Mouse (Mus musculus) gastrocnemius, adult 2 months (tissue): ENCODE results near the gene Supt6. TPM values are rescaled to one million over a fixed set of nuclear protein-coding genes. Genes with fewer than 3 reads are reported as not detected.
A peak's percentile ranks its signal among the peaks of the same experiment; 100 is the strongest.
"Not testable (repeated sequence)": the region's sequence is repeated elsewhere in the genome, so short reads cannot be mapped to it uniquely, and the experiment has no call there.

ENCODE experiments used
- DNase-seq: peaks from one replicate; pipeline ENCODE4 v3.0.0; 2022
- H3K27ac ChIP-seq: fragments of 200-600 bp; 2 replicates; pipeline ENCODE4 v1.8.1; 2022; ENCODE audit warnings: mild to moderate bottlenecking
- H3K4me3 ChIP-seq: fragments of 200-600 bp; 2 replicates; pipeline ENCODE4 v1.8.1; 2022; ENCODE audit warnings: mild to moderate bottlenecking, moderate library complexity
- CTCF ChIP-seq: fragments of 200-600 bp; IDR thresholded peaks from 2 replicates; pipeline ENCODE4 v1.8.1; 2022; ENCODE audit warnings: antibody characterized with exemption, mild to moderate bottlenecking, moderate library complexity
- intact Hi-C: fragments of 180-260 bp; cut with DNase I; formaldehyde crosslinking; loops from one replicate; pipeline ENCODE4 v1.15.1; 2025
- long read RNA-seq, 2 experiments: library from polyadenylated mRNA; stranded (forward); transcript quantifications; one replicate each; pipeline ENCODE4 v2.0.0; 2021
- total RNA-seq, 2 experiments: library from RNA; stranded (reverse); gene quantifications; 2 replicates each; pipeline ENCODE4 v1.2.3; 2021

The Supt6 gene
- 10 to 100 TPM; 30.3 to 33.7 TPM for total RNA-seq
- long read RNA-seq, experiment 1, full-length matches to known transcripts = 6 of 15 reads
- long read RNA-seq, experiment 1, partial matches to known transcripts = 8 of 15 reads
- long read RNA-seq, experiment 1, other reads (novel, unspliced or antisense) = 1 of 15 reads
- long read RNA-seq, experiment 2, full-length matches to known transcripts = 7 of 14 reads
- long read RNA-seq, experiment 2, partial matches to known transcripts = 6 of 14 reads
- long read RNA-seq, experiment 2, other reads (novel, unspliced or antisense) = 1 of 14 reads

DNA sequence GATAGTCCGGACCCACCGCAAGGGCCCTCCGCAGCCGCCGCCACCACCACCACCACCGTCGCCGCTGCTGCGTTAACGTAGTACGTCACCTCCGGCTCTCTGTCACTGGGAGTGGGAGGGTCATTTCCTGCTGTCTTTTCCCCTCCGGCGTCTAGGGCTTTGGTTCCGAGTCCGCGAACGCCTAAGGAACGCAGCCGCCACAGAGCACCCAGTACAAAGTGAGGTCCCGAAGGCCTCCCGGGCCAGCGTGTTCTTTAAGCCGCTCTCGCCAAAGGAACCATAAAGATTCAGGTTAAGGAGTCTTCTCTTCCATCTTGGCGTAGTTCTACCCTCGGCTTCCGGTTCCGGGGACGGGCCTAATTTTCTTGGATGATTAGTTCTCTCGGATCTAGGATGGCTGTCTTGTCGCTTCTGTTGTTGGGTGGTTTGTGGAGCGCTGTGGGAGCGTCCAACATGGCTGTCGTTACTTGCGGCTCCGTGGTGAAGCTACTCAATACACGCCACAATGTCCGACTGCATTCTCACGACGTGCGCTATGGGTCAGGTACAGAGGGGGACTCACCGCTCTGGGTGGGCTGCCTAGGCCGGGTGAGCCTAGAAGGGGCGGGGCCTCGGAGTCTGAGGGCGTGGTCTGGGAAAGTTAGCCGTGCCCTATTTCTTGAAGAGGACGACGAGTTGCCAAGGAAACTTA, at the start of gene Supt6, which contains the start of gene Sdf2:
Gene Supt6 (minus strand): TSS at position 361 of the 691 bp plus-strand sequence.
Gene Sdf2 (plus strand): TSS at position 120 of the 691 bp plus-strand sequence.
- H3K27ac ChIP-seq = peak within 1 kb of the TSS; percentile 99
- intact Hi-C loops = no loop called here

DNA sequence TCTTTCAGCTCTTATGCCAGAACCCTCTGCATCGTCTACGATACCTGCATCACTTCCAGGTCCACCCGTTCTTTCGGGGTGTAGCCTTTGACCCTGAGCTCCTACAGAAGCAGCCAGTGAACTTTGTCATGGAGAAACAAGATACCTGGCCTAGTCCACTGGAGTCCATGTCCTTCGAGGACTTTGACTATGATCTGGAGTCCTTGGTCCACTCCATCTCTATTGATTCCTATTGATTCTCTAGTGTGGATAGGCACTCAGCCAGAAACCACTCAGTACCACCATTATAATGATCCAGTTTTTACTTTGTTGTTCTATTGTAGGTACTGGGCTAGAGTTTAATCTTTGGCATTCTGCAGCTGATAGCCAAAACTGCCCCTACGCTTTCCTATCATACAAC, 48.8 kb upstream of the Supt6 start:
- intact Hi-C loops = no loop called here
- Histone ChIP-seq H3K27ac (no peak overlapping the region), H3K4me3 (no peak overlapping the region)
- TF ChIP-seq CTCF = no peak
- no peak for DNase-seq

More for the DNA sequence above, at the start of gene Supt6, which contains the start of gene Sdf2:
- peak within 1 kb of the TSS; percentile 86 for H3K4me3 ChIP-seq
- TF ChIP-seq CTCF = no peak
- peak; percentile 91 for DNase-seq

DNA sequence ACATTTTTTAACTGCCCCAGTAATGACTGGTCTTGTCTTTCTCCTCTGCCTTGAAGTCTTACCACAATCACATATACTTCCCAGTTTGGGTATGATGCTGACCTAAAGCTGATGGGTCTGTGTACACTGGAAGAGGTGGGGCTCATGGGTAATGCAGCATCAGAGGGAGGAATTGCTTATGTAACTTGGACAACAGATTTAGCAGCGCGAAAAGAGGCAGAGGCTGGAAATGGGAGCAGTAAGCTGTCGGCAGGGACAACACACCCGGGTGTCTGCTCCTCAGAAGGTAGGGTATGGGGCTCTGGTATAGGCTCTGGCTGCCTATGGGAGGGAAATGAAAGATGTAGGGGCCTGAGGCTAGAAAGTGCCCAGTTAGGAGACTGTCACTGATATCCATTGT, 44.9 kb upstream of the Supt6 start, which contains the start of gene BC030499:
Gene BC030499 (plus strand): TSS at position 188 of the 400 bp plus-strand sequence.
- no peak within 1 kb of the TSS for H3K4me3 ChIP-seq
- H3K27ac ChIP-seq = no peak within 1 kb of the TSS
- DNase-seq = no peak
- intact Hi-C loops = no loop called here
- no peak for TF ChIP-seq CTCF

- Histone ChIP-seq H3K4me3 (no peak overlapping the region), H3K27ac (no peak overlapping the region)
- no peak for DNase-seq
- TF ChIP-seq CTCF = no peak
- intact Hi-C loops = no loop called here
Observed at GRCm38 (mm10) chr11:78289146-78289763, 43.5 kb upstream of the Supt6 start.

DNA sequence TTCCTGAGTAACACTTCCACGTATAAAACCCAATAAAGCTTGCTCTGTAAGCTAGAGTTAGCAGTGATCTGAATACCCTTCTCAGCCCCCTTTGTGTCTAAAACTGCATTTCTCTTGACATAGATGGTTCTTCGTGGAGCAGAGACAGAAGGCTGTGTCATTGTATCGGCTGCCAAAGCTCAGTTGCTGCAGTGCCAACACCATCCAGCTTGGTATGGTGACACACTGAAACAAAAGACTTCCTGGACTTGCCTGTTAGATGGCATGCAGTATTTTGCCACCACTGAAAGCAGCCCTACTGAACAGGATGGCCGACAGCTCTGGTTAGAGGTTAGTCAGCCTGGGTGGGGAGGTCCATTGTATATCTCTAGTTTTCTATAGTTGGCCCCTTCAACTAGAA, 33.8 kb upstream of the Supt6 start:
- H3K27ac ChIP-seq = peak overlapping the region; percentile 13; the same call in 1 of the 2 replicates
- no peak for TF ChIP-seq CTCF
- intact Hi-C loops = loop anchor here (5.0 kb wide), 1 partner anchor 68 kb away; no protein-coding TSS in a partner anchor
- no peak for DNase-seq
- no peak overlapping the region for H3K4me3 ChIP-seq

- intact Hi-C loops = loop anchor here (5.0 kb wide), 1 partner anchor 68 kb away; no protein-coding TSS in a partner anchor
- no peak for DNase-seq
- Histone ChIP-seq H3K4me3 (no peak overlapping the region), H3K27ac (peak overlapping the region; percentile 13; the same call in 1 of the 2 replicates)
- TF ChIP-seq CTCF = no peak
Observed at GRCm38 (mm10) chr11:78278853-78279252, 33.1 kb upstream of the Supt6 start.

DNA sequence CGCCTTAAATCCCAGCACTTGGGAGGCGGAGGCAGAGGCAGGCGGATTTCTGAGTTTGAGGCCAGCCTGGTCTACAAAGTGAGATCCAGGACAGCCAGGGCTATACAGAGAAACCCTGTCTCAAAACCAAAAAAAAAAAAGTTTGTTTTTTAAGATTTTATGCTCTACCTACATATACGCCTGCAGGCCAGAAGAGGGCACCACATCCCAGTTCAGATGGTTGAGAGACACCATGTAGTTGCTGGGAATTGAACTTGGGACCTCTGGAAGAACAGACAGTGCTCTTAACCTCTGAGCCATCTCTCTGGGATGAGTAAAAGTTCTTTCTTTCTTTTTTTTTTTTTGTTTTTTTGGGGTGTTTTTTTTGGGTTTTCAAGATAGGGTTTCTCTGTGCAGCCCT, 30.4 kb upstream of the Supt6 start:
- not testable (repeated sequence) for DNase-seq

GRCm38 (mm10) chr11:78275596-78275995, 29.8 kb upstream of the Supt6 start:
- no peak for DNase-seq
- intact Hi-C loops = loop anchor here (5.0 kb wide), 1 partner anchor 72 kb away; no protein-coding TSS in a partner anchor
- H3K4me3 ChIP-seq = no peak overlapping the region
- no peak for TF ChIP-seq CTCF
- H3K27ac ChIP-seq = no peak overlapping the region

More for the DNA sequence above, 30.4 kb upstream of the Supt6 start:
- not testable (repeated sequence) for H3K27ac ChIP-seq, H3K4me3 ChIP-seq
- intact Hi-C loops = loop anchor here (5.0 kb wide), 1 partner anchor 71 kb away; no protein-coding TSS in a partner anchor
- TF ChIP-seq CTCF = peak; percentile 47

- TF ChIP-seq CTCF = no peak
- no peak overlapping the region for H3K4me3 ChIP-seq
- intact Hi-C loops = no loop called here
- H3K27ac ChIP-seq = no peak overlapping the region
- no peak for DNase-seq
Observed at GRCm38 (mm10) chr11:78271986-78272385, 26.2 kb upstream of the Supt6 start.

GRCm38 (mm10) chr11:78265571-78265970, 19.8 kb upstream of the Supt6 start:
- Histone ChIP-seq H3K4me3 (no peak overlapping the region), H3K27ac (peak overlapping the region; percentile 1; the same call in 1 of the 2 replicates)
- no peak for TF ChIP-seq CTCF
- peak; percentile 45 for DNase-seq
- intact Hi-C loops = no loop called here

- Histone ChIP-seq H3K4me3 (peak overlapping the region; percentile 98), H3K27ac (peak overlapping the region; percentile 97)
- peak; percentile 80 for TF ChIP-seq CTCF
- DNase-seq = peak; percentile 76
- intact Hi-C loops = loop anchor here (2.0 kb wide), 1 partner anchor 84 kb away; no protein-coding TSS in a partner anchor
Observed at GRCm38 (mm10) chr11:78262550-78262949, 16.8 kb upstream of the Supt6 start.
